Mouse (Mus musculus) small intestine, adult 2 months (tissue): Measurements from ENCODE around the gene Ift74.

Experiments
- CTCF ChIP-seq: fragments of 200-500 bp; IDR thresholded peaks from 2 replicates; pipeline ENCODE4 v1.5.1; 2012; ENCODE audit warnings: low read depth, mild to moderate bottlenecking, control low read depth, inconsistent platforms, low read length, moderate library complexity, mixed read lengths; ENCODE audit not compliant: insufficient replicate concordance, insufficient read length; ENCODE audit errors: extremely low read depth
- POLR2A ChIP-seq: fragments of 200-500 bp; IDR thresholded peaks from 2 replicates; pipeline ENCODE4 v1.6.1; 2012; ENCODE audit warnings: low read depth, mild to moderate bottlenecking, control low read depth, inconsistent platforms, low read length, moderate library complexity

DNA sequence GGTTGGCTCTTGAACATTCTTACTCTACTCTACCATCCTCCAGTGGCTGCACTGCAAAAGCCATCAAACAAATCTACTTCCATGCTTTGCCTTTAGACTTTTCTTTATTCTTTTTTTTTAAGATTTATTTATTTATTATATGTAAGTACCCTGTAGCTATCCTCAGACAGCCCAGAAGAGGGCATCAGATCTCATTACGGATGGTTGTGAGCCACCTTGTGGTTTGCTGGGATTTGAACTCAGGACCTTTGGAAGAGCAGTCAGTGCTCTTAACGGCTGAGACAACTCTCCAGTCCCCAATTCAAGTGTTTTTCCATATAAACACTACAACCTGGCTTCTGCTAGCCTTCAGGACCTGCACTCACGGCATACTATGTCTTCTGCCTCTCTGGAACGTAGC, 12.9 kb upstream of the Ift74 start:
- TF ChIP-seq CTCF, result no peak
- TF ChIP-seq POLR2A, result no peak
